Mouse (Mus musculus): Measurements from ENCODE around the gene Hyal1.

Gene Hyal1

DNA sequence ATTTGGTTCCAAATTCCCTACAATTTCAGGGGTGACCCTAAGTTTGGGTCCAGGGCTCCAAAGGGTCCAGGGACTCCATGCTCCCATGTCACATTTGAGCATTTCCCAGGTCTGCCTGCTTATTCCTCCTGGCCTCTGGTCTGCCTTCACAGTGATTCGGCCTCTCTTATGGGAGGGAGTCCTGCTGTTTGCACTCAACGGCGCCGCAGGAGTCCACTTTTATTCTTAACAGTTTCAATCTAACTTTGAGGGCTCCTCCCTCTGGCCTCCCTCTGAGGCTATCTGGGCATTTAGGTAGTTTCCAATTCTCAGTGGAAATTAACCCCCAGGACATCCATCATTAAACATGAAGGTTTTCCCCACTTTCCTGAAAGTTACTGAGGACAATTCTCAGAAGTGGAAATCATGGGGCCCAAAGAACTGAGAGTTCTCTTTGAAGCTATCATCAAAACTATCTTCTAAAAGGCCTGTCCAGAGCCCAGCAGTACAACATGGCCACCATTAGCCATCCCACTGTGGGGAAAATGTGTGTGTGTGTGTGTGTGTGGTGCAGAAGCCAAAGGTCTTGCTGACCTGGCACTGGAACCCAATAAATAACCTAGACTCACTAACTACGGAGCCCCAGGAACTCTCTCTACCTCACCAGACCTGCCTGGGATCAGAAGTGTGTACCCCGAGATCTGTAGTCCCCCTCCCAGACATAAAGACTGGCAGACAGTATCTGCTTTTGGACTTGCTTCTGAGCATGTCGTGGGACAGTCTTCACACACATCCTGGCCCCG lies 17.7 kb downstream of the Hyal1 start:
- DNase-seq (ENCODE audit: low spot score in 2 of 2) = no peak

DNA sequence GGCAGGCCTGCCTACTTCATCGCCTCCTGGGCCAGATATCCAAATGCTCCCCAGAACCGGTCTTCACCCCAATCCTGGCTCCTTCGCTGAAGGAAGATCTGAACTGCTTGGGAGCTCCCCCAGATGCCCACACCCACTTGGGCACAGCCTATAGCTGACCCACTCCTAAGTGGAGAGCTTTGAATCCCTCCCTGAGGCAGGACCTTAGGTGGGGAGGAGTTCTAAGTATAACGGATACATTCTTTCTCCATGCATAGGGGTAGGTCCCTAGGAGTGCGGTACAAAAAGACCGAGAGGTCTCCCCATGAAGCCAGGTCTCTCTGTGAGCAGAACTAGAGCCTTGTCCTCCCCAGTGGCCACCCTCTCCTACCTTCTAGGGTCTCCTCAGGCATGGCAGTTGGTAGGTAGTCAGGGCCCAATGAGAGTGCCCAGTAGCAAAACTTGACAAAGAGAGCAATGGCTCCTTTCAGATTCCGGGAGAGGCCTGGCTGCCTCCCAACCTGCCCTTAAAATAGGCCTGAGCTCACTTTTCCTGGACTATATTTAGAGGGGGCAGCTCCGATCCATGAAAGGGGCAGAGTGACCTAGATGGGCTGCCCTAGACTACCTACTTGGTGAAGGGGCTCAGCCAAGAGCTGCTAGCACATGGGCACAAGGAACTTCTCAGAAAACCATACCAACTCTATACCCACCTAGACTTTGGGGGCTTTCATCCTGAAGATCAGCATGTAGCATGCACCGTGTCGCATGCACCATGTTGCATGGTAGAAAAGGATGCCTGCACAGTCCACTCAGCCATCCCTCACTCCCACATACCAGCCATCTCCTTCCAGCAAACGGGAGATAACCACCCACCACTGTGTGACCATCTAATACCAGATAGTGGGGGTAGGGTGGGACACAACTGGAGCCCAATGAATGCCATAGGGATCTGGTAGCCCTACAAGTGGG lies 20.2 kb downstream of the Hyal1 start:
- no peak for DNase-seq (ENCODE audit: low spot score in 2 of 2)

GRCm38 (mm10) chr9:107598385-107598784 lies 21.7 kb downstream of the Hyal1 start:
- no peak for DNase-seq (ENCODE audit: low spot score in 2 of 2)

DNA sequence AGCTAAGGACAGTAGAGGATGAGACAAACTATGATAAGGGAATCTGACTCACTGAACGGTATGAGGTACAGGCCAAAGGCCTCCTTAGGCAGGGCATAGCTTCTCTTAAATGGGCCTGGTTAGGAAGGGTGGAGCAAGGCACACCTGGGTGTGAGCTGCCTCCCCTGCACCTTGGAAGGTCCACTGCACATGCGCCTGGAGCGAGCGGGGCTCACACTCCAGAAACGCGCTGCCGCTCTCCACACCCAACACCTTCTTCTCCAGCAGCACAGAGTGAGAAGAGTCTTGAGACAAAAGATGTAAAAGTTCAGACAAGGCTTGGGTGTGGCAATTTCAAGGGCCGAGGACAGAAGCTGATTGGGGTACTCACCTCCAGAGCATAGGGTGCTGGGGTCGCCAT lies 22.7 kb downstream of the Hyal1 start:
- DNase-seq (ENCODE audit: low spot score in 2 of 2) = no peak

DNA sequence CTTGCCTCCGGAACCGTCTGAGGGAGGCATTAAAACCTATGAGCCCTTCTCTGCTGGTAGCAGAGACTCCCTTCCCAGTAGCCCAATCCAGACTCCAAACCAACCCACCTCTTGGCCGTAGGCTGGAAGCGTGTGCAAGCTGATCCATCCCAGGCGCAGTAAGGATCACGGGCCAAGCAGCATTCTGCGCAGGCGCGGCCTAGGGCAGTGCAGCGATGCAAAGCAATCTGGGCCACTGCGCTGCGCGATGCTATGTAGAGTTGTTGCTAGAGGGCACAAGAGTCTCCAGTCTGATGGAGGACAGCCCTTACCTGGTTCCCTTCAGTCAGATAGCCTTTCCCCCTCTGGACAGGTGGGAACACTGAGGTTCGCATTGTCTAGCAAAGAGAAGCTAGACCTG lies 23.1 kb downstream of the Hyal1 start:
- no peak for DNase-seq (ENCODE audit: low spot score in 2 of 2)

GRCm38 (mm10) chr9:107600745-107601144 lies 24.0 kb downstream of the Hyal1 start:
- DNase-seq (ENCODE audit: low spot score in 2 of 2) = no peak

- DNase-seq (ENCODE audit: low spot score in 2 of 2) = no peak
Observed at GRCm38 (mm10) chr9:107601275-107601674, 24.5 kb downstream of the Hyal1 start.

DNA sequence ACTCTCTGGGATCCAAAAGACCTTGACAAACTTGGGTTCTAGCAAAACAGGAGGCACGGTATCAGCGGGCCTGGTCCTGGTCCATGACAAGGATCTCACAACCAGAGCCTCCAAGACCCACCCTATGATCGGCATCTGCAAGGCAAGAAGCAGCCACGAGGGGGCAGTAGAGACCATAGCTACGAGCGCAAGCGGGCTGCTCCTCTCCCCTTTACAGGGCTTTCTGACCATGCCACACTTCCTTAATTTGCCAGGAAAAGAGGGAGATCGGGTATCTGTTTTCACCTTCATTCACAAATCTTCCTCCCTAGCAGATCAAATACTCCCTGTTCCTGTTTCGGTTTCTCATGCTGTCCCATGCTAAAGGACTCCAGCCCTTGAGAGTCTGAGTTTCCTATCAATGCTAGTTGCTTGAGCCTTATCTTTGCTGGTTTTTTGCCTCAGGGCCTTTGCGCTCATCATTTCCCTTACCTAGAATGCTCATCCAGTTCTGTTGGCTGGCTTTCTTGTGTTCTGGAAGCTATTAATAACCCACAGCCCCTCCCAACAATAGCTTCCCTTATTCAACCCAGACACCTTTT lies 25.4 kb downstream of the Hyal1 start:
- peak in 1 of 2 experiments; percentile 93 for DNase-seq (ENCODE audit: low spot score in 2 of 2)

DNA sequence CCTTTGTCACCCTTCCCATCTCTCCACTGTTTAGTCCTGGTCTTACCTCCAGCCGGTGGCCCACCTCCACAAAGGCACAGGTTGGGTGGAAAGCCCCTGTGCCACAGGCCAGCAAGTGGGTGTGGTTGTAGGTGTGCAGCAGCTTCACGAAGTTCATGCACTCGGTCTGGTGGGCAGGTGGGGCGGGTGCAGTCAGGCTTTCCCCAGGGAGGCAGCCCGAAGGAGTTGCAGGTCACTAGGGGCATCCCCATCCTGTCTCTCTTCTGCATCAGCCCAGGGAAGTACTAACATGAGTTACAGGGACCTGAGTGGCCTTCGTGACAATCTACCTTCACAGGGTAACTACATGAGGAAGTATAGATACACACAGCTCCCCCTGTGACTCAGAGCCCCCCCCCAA lies 26.5 kb downstream of the Hyal1 start:
- no peak for DNase-seq (ENCODE audit: low spot score in 2 of 2)

DNA sequence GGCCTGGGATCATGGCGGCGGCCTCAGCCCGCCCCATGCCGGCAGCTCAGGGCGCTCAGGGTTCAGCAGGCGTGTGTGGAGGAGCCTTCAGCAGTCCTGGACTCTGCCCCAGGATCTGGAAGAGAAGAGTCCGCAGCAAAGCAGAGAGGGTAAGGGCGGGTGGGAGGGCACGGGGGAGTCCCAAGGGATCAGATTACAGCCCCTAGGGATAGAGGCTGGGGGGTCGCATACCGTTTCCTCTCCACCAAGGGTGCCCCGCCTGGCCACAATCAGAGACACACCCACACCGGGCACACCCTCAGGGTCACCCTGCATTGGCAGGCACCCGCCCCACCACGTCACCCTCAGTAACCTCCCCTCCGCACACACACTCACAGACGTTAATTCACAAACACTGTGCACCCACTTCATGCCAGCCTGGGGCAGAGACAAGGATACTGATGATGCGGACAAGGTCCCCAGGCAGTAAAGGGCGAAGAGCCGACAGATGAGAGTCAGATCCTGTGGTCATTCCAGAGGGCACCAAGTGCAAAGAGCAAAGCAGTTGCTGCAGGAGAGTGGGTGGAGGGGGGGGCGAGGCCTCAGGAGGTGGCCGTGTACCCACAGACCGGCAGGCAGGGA lies 28.4 kb downstream of the Hyal1 start:
- DNase-seq (ENCODE audit: low spot score in 2 of 2) = no peak

GRCm38 (mm10) chr9:107606591-107606990 lies 29.9 kb downstream of the Hyal1 start:
- DNase-seq (ENCODE audit: low spot score in 2 of 2) = no peak

DNA sequence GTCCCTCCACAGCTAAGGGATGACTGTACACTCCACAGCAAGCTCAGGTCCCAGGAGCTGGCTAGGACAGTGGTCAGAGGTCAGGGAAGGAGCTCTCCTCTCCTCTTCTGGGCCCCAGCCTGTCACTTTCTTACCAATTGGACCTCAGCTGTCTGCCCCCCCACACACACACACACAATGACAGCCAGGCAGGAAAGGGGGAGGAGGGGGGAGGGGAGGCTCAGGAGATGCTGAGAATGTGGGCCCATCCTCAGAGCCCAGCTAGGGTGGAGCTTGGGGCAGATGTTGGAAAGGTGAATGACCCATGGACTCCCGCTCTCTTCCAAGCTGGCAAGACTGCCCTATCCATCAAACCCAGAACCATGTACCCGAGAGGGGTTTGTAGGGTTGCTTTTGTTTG lies 30.3 kb downstream of the Hyal1 start:
- no peak for DNase-seq (ENCODE audit: low spot score in 2 of 2)

DNA sequence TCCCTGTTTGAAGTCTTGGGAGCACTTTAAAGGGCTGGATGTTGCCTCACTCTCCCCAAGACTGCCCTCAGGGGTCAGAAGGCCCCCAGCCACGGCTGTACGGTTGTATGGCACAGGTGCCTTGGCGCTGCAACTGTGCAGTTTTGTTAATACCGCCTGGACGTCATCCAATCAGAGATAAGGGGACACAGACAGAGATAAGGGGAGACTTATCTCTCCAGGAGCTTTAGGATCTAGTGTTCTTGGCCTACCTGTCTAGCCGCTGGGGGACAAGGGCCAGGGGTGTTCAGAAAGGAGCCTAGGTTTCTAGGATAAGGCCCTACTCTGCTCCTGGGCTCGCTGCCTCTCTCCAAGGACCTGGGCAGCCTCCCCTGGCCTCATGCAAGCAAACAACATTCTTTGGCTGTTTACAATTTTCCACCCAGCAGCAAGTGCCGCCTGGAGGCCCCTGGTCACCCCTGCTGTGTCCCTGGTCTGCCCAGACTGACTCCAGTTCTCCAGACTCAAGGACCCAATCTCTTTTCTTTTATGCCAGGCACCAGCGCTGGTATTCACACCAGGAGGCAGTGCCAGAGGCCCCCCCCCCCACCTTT lies 31.0 kb downstream of the Hyal1 start:
- no peak for DNase-seq (ENCODE audit: low spot score in 2 of 2)

- no peak for DNase-seq (ENCODE audit: low spot score in 2 of 2)
Observed at GRCm38 (mm10) chr9:107608741-107609432, 32.2 kb downstream of the Hyal1 start, which contains the start of gene Sema3b. TSS of gene Sema3b (minus strand) at chr9:107609229.

DNA sequence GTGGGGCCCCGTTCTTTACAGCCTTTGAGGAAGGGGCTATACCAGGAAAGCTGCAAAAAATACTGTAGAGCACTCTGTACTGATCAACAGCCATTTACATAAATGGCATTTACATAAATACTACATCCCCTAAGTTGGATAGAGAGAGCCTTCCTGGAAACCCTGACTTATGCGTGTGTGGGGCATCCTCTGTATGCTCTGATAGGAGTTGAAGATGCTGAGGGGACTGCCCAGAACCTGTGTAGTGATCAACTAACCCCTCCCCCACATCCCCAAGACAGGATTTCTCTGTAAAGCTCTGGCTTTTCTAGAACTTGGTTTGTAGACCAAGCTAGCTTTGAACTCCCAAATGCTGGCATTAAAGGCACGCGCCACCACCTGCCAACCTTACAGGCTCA lies 32.7 kb downstream of the Hyal1 start:
- no peak for DNase-seq (ENCODE audit: low spot score in 2 of 2)

DNA sequence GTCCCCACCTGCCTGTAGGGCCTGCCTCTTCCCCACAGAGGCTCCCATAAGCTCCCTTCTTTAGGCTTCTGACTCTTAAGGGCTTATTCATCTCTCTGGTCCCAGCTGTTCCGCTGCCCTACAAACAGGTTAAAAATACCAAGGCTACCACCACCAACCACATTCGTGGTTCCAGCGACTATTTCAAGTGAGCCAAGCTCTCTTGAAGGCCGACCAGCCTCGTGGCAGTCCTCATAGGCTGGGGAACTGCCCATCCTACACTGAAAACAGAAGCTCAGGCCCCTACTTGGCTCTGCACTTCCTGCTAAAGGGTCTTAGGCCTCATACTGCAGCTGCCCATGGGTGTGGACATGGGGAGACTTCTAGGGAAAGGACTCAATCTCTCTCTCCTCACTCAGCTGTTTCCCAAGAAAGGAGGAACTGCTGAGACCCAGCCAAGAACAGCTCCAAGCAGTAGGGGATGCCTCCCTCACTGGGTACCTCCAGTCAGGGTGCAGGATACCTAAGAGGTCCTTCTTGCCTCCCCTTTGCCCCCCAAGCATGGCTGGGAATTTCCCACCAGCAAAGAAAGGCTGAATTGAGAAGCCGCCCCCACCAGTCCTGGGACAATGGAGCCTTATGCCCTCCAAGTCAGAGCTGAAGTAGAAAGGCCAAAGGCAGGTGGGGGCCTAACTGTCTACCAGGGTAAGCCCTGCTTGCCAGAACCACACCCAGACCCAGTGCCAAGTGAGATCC lies 34.9 kb downstream of the Hyal1 start:
- no peak for DNase-seq (ENCODE audit: low spot score in 2 of 2)

DNA sequence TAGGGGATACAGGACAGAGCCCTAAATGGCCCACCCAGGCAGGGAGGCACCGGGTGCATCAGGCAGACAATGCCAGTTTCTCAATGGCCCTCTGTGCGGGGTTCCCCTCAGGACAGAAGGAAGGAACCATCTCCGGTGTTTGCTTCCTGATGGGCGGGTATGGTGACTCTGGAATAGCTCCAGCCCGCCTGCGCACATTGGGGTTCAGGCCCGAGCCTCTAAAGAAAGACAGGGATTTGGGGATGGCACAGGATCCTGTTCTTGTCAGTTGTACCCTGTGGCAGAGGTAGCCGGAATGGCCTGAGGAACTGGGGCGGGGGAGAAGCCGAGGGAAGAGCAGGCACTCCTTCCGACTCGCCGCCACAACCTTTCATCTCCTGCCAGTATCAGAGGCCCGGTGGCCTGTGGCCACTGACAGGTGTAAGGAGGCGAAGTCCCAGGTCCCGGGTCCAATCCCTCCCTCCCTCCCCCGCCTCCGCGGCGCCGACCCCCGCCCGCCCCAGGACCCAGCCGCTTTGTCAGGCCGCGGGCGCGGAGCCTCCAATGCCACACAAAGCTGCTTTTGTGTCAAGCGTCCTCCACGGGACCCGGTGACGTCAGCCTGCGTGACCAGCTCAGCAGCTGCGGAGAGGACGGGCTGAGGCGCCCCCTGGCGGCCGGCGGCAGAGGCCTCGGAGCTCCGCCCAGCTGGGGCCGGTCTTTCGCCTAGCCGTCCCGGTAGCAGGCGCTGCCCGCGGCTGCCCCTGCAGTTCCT lies 35.6 kb downstream of the Hyal1 start:
- peak; percentile 91 to 98 for DNase-seq (ENCODE audit: low spot score in 2 of 2)

DNA sequence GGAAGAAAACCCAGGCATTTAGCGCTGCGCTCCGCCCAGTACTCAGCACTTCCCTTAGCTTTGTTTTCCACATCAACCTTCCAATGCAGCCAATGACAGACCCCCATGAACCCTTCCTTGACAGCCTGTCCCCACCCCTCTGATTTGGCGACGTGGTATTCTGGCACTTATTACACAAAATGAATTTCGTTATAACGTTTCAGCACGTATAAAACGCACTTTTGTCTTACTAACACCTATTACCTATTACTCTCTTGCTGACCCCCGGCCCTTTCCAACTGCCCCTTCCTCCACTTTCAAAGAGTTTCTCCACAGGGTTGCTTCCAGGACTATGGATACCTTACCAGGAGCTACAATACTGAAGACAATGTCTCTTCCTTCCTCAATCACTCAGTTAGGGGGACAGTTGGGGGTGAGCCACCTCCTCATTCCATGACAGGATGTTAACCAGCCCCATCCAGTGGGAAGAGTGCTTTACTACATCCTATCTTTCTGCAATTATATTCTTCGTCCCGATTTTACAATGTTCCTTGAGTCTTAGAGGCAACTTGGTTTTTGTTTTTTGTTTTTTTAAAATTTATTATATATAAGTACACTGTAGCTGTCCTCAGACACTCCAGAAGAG lies 36.3 kb downstream of the Hyal1 start:
- no peak for DNase-seq (ENCODE audit: low spot score in 2 of 2)

- no peak for DNase-seq (ENCODE audit: low spot score in 2 of 2)
Observed at GRCm38 (mm10) chr9:107615035-107615434, 38.3 kb downstream of the Hyal1 start.

All from left cerebral cortex, adult 9 months (tissue).